Mouse (Mus musculus) ES-CJ7 (cell line): Measurements from ENCODE around the gene Chn2.
A peak's percentile ranks its signal among the peaks of the same experiment; 100 is the strongest.

Experiments used
- DNase-seq: peaks from one replicate; pipeline ENCODE4 v3.0.0; 2011; ENCODE audit warnings: low read depth, low spot score

Chn2 gene

GRCm38 (mm10) chr6:54039357-54039804 lies at the start of gene Chn2:
Chn2 (plus strand) TSS chr6:54039554.
- DNase-seq: peak; percentile 68

GRCm38 (mm10) chr6:53992386-53992785 lies 47.0 kb upstream of the Chn2 start:
- no peak for DNase-seq

GRCm38 (mm10) chr6:53995519-53995918 lies 43.8 kb upstream of the Chn2 start:
- DNase-seq: no peak

- no peak for DNase-seq
Observed at GRCm38 (mm10) chr6:53996226-53996955, 43.0 kb upstream of the Chn2 start.

GRCm38 (mm10) chr6:54005302-54005701 lies 34.1 kb upstream of the Chn2 start:
- DNase-seq: no peak

GRCm38 (mm10) chr6:54008448-54009120 lies 30.8 kb upstream of the Chn2 start:
- no peak for DNase-seq

- DNase-seq: no peak
Observed at GRCm38 (mm10) chr6:54009293-54009692, 30.1 kb upstream of the Chn2 start.

GRCm38 (mm10) chr6:54010362-54010761 lies 29.0 kb upstream of the Chn2 start:
- no peak for DNase-seq

GRCm38 (mm10) chr6:54012163-54012562 lies 27.2 kb upstream of the Chn2 start:
- DNase-seq: no peak

GRCm38 (mm10) chr6:54018038-54018437 lies 21.3 kb upstream of the Chn2 start:
- peak; percentile 28 for DNase-seq

GRCm38 (mm10) chr6:54018861-54019260 lies 20.5 kb upstream of the Chn2 start:
- no peak for DNase-seq

GRCm38 (mm10) chr6:54021123-54021789 lies 18.1 kb upstream of the Chn2 start:
- no peak for DNase-seq

GRCm38 (mm10) chr6:54023846-54024245 lies 15.5 kb upstream of the Chn2 start:
- no peak for DNase-seq

- DNase-seq: no peak
Observed at GRCm38 (mm10) chr6:54028706-54029105, 10.6 kb upstream of the Chn2 start.

- no peak for DNase-seq
Observed at GRCm38 (mm10) chr6:54030351-54030750, 9.0 kb upstream of the Chn2 start.

- DNase-seq: no peak
Observed at GRCm38 (mm10) chr6:54030776-54031175, 8.6 kb upstream of the Chn2 start.

- DNase-seq: peak; percentile 80
Observed at GRCm38 (mm10) chr6:54034471-54034870, 4.9 kb upstream of the Chn2 start.

GRCm38 (mm10) chr6:54035548-54035947 lies 3.8 kb upstream of the Chn2 start:
- DNase-seq: no peak

- DNase-seq: no peak
Observed at GRCm38 (mm10) chr6:54038866-54039265, 488 bp upstream of the Chn2 start.

- peak; percentile 51 for DNase-seq
Observed at GRCm38 (mm10) chr6:54039805-54040447, 572 bp downstream of the Chn2 start.

- DNase-seq: no peak
Observed at GRCm38 (mm10) chr6:54040448-54040844, 1.1 kb downstream of the Chn2 start.
